Mouse (Mus musculus) c-Kit-positive CD71-positive TER-119-negative erythroid progenitor cells, embryonic 14.5 days (primary cell): ENCODE data around the gene Gm10401.
A peak's percentile ranks its signal among the peaks of the same experiment; 100 is the strongest.

ENCODE experiments used
- DNase-seq: peaks from one replicate; pipeline ENCODE4 v3.0.0-alpha.2; 2013; ENCODE audit warnings: low read depth

Gm10401 gene

GRCm38 (mm10) chr5:115098195-115098594, at the start of gene Gm10401:
Gm10401 (minus strand) TSS chr5:115098295.
- DNase-seq = no peak

- DNase-seq = no peak
These were observed 49.3 kb upstream of the Gm10401 start for GRCm38 (mm10) chr5:115147388-115147787.

- no peak for DNase-seq
These were observed 48.6 kb upstream of the Gm10401 start for GRCm38 (mm10) chr5:115146747-115147130.

GRCm38 (mm10) chr5:115145976-115146746, 48.1 kb upstream of the Gm10401 start:
- no peak for DNase-seq

GRCm38 (mm10) chr5:115145253-115145968, 47.3 kb upstream of the Gm10401 start:
- DNase-seq = no peak

GRCm38 (mm10) chr5:115144471-115144870, 46.4 kb upstream of the Gm10401 start:
- no peak for DNase-seq

GRCm38 (mm10) chr5:115143552-115143951, 45.5 kb upstream of the Gm10401 start:
- DNase-seq = no peak

- no peak for DNase-seq
These were observed 44.1 kb upstream of the Gm10401 start for GRCm38 (mm10) chr5:115142166-115142697.

GRCm38 (mm10) chr5:115140726-115141125, 42.6 kb upstream of the Gm10401 start:
- DNase-seq = no peak

GRCm38 (mm10) chr5:115139124-115139523, 41.0 kb upstream of the Gm10401 start:
- DNase-seq = no peak

GRCm38 (mm10) chr5:115134234-115135165, 36.4 kb upstream of the Gm10401 start, which contains the start of gene Unc119b:
Unc119b (minus strand) TSS chr5:115134975.
- peak; percentile 78 for DNase-seq

GRCm38 (mm10) chr5:115133358-115134066, 35.4 kb upstream of the Gm10401 start:
- DNase-seq = no peak

- DNase-seq = no peak
These were observed 34.4 kb upstream of the Gm10401 start for GRCm38 (mm10) chr5:115132465-115132864.

GRCm38 (mm10) chr5:115129328-115129727, 31.2 kb upstream of the Gm10401 start:
- DNase-seq = no peak

GRCm38 (mm10) chr5:115127421-115128179, 29.5 kb upstream of the Gm10401 start:
- no peak for DNase-seq

GRCm38 (mm10) chr5:115126578-115127312, 28.6 kb upstream of the Gm10401 start:
- DNase-seq = no peak

GRCm38 (mm10) chr5:115125211-115125871, 27.2 kb upstream of the Gm10401 start:
- peak; percentile 46 for DNase-seq

GRCm38 (mm10) chr5:115124690-115125089, 26.6 kb upstream of the Gm10401 start:
- no peak for DNase-seq

- no peak for DNase-seq
These were observed 22.9 kb upstream of the Gm10401 start for GRCm38 (mm10) chr5:115120978-115121377.
